Mouse (Mus musculus) CH12.LX (cell line): Measurements from ENCODE around the gene Arhgap45.

Source experiments
- CTCF ChIP-seq, 2 experiments: IDR thresholded peaks in 1 of 2; conservative IDR thresholded peaks in 1 of 2; 2 replicates each; pipeline ENCODE4 v1.5.1; 2011 to 2012; ENCODE audit warnings: low read depth in 2 of 2, low read length in 2 of 2, improper control_type of control experiment in 1 of 2, inconsistent platforms in 1 of 2, mild to moderate bottlenecking in 1 of 2, moderate library complexity in 1 of 2
- HCFC1 ChIP-seq: IDR thresholded peaks from 2 replicates; pipeline ENCODE4 v1.6.1; 2012; ENCODE audit warnings: low read depth, mild to moderate bottlenecking, inconsistent platforms, low read length, improper control_type of control experiment
- POLR2A ChIP-seq: IDR thresholded peaks from 2 replicates; pipeline ENCODE4 v1.6.1; 2011; ENCODE audit warnings: low read depth, mild to moderate bottlenecking, improper control_type of control experiment, low read length

- TF ChIP-seq CTCF (conservative IDR thresholded peaks at IDR 0.05 in 1 of 2, IDR thresholded peaks at IDR 0.05 in 1 of 2; ENCODE audit: low read depth in 2 of 2, low read length in 2 of 2) (no peak), POLR2A (no peak), HCFC1 (no peak)
Observed at GRCm38 (mm10) chr10:80001945-80002344, 14.5 kb upstream of the Arhgap45 start.
